Mouse (Mus musculus) gastrocnemius, postnatal 10 days (tissue): ENCODE measurements around the gene Gm8220. TPM values are rescaled to one million over a fixed set of nuclear protein-coding genes. Genes with fewer than 3 reads are reported as not detected.
"Not testable (repeated sequence)": the region's sequence is repeated elsewhere in the genome, so short reads cannot be mapped to it uniquely, and the experiment has no call there.

Experiments
- DNase-seq: peaks from one replicate; pipeline ENCODE4 v3.0.0; 2021; ENCODE audit warnings: mixed read lengths
- long read RNA-seq, 2 experiments: library from polyadenylated mRNA; stranded (forward); transcript quantifications; one replicate each; pipeline ENCODE4 v2.0.0; 2021
- total RNA-seq, 2 experiments: library from RNA; stranded (reverse); gene quantifications; 2 replicates each; pipeline ENCODE4 v1.2.3; 2021

Gene Gm8220
- total RNA-seq, result not detected
- long read RNA-seq, experiment 1, result 0 reads
- long read RNA-seq, experiment 2, result 0 reads

DNA sequence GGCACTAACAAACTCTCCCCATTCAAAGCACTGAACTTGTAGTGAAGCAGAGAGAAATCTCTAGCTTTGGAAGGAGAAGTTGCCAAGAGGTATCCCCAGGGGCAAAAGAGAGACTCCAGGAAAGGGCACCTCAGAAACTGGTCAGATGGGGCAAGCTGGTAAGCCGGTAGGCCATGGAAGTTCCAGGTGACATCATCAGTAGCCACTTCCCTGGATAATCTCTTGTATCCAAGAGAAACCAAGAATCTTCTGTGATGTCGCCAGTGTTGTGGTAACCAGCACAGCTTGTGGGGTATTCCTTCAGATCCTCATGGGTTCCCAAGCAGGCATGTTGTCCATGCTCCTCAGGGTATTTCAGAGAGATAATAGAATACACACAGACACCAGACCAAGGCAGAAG, at the start of gene Gm8220:
TSS of gene Gm8220 (plus strand) at position 301 of the 400 bp plus-strand sequence.
- not testable (repeated sequence) for DNase-seq

DNA sequence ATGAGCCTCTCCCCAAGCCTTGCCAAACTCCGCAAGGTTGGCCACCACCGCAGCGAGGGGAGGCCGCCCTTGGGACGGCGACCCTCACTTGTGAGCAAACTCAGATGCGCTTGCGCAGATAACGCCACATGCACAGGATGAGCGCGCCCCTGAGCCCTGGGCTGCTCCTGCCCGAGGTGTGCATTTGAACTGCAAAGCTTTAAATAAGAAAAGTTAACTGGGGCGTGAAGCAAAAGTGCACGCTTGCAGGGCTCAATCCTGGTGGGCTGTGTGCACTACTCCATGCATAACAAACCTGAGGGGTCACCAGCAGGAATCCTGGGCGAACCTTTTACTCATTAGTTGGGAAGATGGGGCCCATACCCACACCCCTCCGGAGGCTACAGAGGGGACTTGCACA, 37.3 kb upstream of the Gm8220 start:
- DNase-seq, result no peak

DNA sequence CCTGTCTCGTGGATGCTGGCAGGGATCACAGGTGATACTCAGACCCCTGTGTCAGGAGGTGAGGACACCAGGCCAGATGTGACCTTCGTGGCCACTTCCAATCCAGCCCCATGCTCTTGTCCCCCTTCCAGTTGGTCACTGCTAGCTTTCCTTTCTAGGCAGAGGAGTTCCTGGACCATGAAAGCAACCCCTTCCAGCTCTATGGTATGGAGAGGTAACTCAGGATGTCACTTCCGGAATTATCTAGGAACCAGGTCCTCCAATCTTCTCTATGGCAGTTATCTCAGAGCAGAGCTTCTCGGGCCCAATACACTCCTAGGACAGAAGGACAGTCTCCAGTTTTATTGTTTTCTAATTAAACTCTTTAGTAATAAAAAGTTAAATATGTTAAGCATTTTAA, 26.7 kb downstream of the Gm8220 start:
- DNase-seq, result not testable (repeated sequence)

DNA sequence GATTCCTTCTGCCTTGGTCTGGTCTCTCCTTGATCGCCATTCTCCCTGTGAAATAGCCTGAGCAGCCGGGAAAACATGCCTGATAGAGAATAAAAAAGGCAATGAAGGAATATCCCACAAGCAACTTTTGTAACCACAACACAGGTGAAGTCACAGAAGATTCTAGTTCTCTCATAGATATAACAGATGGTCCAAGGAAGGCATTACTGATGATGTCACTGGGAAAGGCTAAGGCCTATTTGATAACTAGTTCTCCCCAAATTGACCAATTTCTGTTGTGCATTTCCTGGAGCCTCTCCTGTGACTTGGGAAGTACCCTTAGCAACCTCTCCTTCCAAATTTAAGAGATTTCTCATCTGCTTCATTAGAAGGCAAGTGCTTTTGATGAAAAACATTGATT, 53.1 kb downstream of the Gm8220 start, which contains the start of gene Gm5930:
TSS of gene Gm5930 (minus strand) at position 101 of the 400 bp plus-strand sequence.
- not testable (repeated sequence) for DNase-seq

Other genes with a start within 250 kb of the Gm8220 start
- 1 to 10 TPM in 1 of 2 experiments, under 1 TPM in 1; 0.70 to 1.2 TPM for gene Ear2, start 182.9 kb upstream of the Gm8220 start, total RNA-seq
- not detected for gene Gm3327, start 161.7 kb upstream of the Gm8220 start, total RNA-seq
- gene Gm8212, start 87.9 kb upstream of the Gm8220 start, total RNA-seq, result not detected
- not detected for gene 4930503E14Rik, start 72.3 kb upstream of the Gm8220 start, total RNA-seq
- gene Gm5930, start 53.0 kb downstream of the Gm8220 start, total RNA-seq, result not detected
- gene Gm8229, start 79.8 kb downstream of the Gm8220 start, total RNA-seq, result not detected
- gene Gm3371, start 125.1 kb downstream of the Gm8220 start, total RNA-seq, result not detected
- not detected for gene Gm8232, start 148.1 kb downstream of the Gm8220 start, total RNA-seq
- not detected for gene BC061237, start 206.9 kb downstream of the Gm8220 start, total RNA-seq
- gene Gm17093, start 232.7 kb downstream of the Gm8220 start, total RNA-seq, result not detected